Mouse (Mus musculus) bone marrow, adult 2 months (tissue): Measurements from ENCODE around the gene Llph. TPM values are rescaled to one million over a fixed set of nuclear protein-coding genes. Genes with fewer than 3 reads are reported as not detected.
"Not testable (repeated sequence)": the region's sequence is repeated elsewhere in the genome, so short reads cannot be mapped to it uniquely, and the experiment has no call there.

Experiments used
- H3K27ac ChIP-seq: fragments of 200-500 bp; 2 replicates; pipeline ENCODE4 v1.5.1; 2012; ENCODE audit warnings: low read depth, mild to moderate bottlenecking, control low read depth, inconsistent platforms, low read length; ENCODE audit not compliant: control insufficient read depth, poor library complexity, insufficient read depth
- H3K4me1 ChIP-seq: fragments of 200-500 bp; 2 replicates; pipeline ENCODE4 v1.6.1; 2011; ENCODE audit warnings: low read length; ENCODE audit not compliant: control insufficient read depth, insufficient read depth
- H3K4me3 ChIP-seq: fragments of 200-500 bp; replicated peaks from 2 replicates; pipeline ENCODE3; 2011; ENCODE audit warnings: mild to moderate bottlenecking, low read depth, low read length, control low read depth; ENCODE audit not compliant: control insufficient read depth
- CTCF ChIP-seq: fragments of 200-500 bp; IDR thresholded peaks from 2 replicates; pipeline ENCODE4 v1.5.1; 2011; ENCODE audit warnings: low read length, control low read depth; ENCODE audit not compliant: control insufficient read depth, insufficient read depth
- POLR2A ChIP-seq: fragments of 200-500 bp; IDR thresholded peaks from 2 replicates; pipeline ENCODE4 v1.6.1; 2011; ENCODE audit warnings: low read depth, mild to moderate bottlenecking, control low read depth, low read length, borderline replicate concordance; ENCODE audit not compliant: control insufficient read depth
- WGBS: fragments of 180-500 bp; shearing (Covaris S2); methylation state at CpG from one replicate; pipeline ENCODE4 v1.1.7; 2018; 5-methylcytosine and 5-hydroxymethylcytosine counted together
- polyA plus RNA-seq: library from polyadenylated mRNA; stranded (reverse); fragments of >200 nt; gene quantifications from 2 replicates; pipeline ENCODE4 v1.2.4, GENCODE M21; 2011; ENCODE audit warnings: low replicate concordance; ENCODE audit not compliant: missing spikeins, insufficient read depth, insufficient read length

The Llph gene
- polyA plus RNA-seq, 1 experiment, result 45.4 TPM

GRCm38 (mm10) chr10:120209539-120209925 lies 17.3 kb upstream of the Llph start:
- WGBS, result 3% methylated on average over 6 of the region's 6 CpGs
- Histone ChIP-seq H3K4me3 (peak overlapping the region; percentile 63), H3K27ac (no peak overlapping the region)

DNA sequence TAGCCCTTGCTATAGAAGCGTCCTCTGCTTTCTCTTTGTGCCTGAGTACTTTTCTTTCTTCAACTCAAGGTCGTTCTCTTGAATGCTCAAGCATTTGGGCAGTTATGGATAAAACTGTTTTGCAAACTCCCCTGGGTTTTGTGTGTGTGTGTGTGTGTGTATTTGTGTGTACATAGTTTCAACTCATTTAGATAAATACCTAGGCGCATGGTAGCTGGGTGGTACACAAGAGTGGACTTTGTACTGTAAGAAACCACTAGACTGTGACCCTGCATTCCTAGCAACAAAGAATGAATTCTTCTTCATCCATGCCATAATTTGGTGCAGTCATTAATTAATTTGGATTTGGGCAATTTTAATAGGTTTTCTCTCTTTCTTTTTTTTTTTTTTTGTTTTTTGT lies 16.8 kb upstream of the Llph start:
- TF ChIP-seq POLR2A (no peak), CTCF (no peak)
- Histone ChIP-seq H3K27ac (no peak overlapping the region), H3K4me1 (no peaks in the 10 kb centered on the region; the same call in 1 of the 2 replicates), H3K4me3 (peak overlapping the region; percentile 63)
- 43% methylated on average over 3 of the region's 3 CpGs for WGBS

More at GRCm38 (mm10) chr10:120209539-120209925, 17.3 kb upstream of the Llph start:
- no peaks in the 10 kb centered on the region; the same call in 1 of the 2 replicates for H3K4me1 ChIP-seq
- TF ChIP-seq CTCF, result no peak
- no peak for TF ChIP-seq POLR2A

GRCm38 (mm10) chr10:120217099-120217498 lies 9.8 kb upstream of the Llph start:
- not testable (repeated sequence) for H3K27ac ChIP-seq, H3K4me3 ChIP-seq, H3K4me1 ChIP-seq
- whole genome bisulfite sequencing, result 66% methylated on average over 1 of the region's 1 CpGs

DNA sequence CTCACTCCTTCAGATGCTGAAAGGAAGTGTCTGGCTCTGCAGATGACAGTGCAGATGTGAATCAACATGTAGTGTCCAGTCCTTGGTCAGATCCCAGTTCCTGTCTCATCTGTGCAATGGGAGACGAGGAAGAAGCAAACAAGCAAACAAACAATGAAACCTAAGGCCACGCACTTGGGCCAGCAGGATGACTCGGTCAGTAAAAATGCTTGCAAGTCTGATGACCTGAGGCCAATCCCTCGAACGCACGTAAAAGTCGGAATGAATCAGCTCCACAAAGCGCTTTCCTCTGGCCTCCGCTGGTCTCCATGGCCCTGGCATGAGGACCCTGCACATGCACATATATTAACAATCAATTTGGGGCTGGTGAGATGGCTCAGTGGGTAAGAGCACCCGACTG lies 7.9 kb upstream of the Llph start:
- Histone ChIP-seq H3K4me3 (no peak overlapping the region), H3K27ac (no peak overlapping the region), H3K4me1 (no peaks in the 10 kb centered on the region; the same call in 1 of the 2 replicates)
- 92% methylated on average over 10 of the region's 10 CpGs for WGBS
- TF ChIP-seq CTCF (no peak), POLR2A (no peak)

GRCm38 (mm10) chr10:120219578-120220359 lies 7.1 kb upstream of the Llph start:
- H3K4me1 ChIP-seq, result no peaks in the 10 kb centered on the region; the same call in 1 of the 2 replicates
- WGBS, result 22% methylated on average over 14 of the region's 14 CpGs
- TF ChIP-seq CTCF, result no peak
- no peak for TF ChIP-seq POLR2A
- H3K4me3 ChIP-seq, result no peak overlapping the region
- peak overlapping the region; percentile 4; the same call in 1 of the 2 replicates for H3K27ac ChIP-seq

GRCm38 (mm10) chr10:120220776-120221175 lies 6.1 kb upstream of the Llph start:
- Histone ChIP-seq H3K27ac (no peak overlapping the region), H3K4me1 (no peaks in the 10 kb centered on the region; the same call in 1 of the 2 replicates), H3K4me3 (no peak overlapping the region)
- TF ChIP-seq POLR2A (no peak), CTCF (no peak)
- WGBS, result 49% methylated on average over 7 of the region's 7 CpGs

GRCm38 (mm10) chr10:120231718-120232117 lies 4.8 kb downstream of the Llph start:
- WGBS, result 17% methylated on average over 5 of the region's 5 CpGs
- Histone ChIP-seq H3K27ac (no peak overlapping the region), H3K4me3 (no peak overlapping the region), H3K4me1 (peaks cover 2% of the 10 kb centered on the region; the same call in 1 of the 2 replicates)
- TF ChIP-seq CTCF, result peak; percentile 88
- no peak for TF ChIP-seq POLR2A

DNA sequence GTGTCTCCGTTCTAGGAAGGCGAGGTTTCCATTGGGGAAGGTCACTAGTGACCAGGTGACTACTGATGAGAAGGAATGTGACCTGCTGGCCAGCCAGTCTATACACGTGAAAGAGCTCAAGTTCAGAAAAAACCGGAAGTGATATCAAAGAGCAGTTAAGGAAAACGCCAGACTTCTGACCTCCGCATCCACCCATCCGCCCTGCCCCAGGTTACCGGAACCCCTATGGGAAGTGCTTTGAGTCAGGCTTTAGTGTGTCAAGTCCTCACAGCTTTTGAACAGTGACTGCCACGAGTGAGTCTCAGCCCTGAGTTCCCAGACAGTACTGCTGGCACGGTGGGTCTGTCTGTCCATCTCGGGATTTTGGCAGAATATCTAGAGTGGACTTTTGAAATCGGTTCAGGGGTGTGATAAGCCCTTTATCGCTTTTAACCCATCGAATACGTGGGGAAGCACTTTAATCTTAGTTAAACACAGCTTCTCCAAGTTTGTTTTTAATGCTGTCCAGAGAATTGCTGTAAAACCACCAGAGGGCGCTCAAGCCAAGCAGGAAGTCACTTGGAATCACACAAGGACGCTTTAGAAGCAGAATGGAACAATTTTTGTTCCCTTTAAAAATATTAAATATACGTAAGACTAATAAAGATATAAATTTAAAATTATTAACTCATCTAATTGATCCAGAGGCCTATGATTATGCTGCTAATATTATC lies 6.9 kb downstream of the Llph start:
- Histone ChIP-seq H3K4me1 (no peaks in the 10 kb centered on the region), H3K27ac (peak overlapping the region; percentile 25; the same call in 1 of the 2 replicates), H3K4me3 (peak overlapping the region; percentile 44)
- 33% methylated on average over 18 of the region's 18 CpGs for WGBS
- TF ChIP-seq CTCF (no peak), POLR2A (no peak)

DNA sequence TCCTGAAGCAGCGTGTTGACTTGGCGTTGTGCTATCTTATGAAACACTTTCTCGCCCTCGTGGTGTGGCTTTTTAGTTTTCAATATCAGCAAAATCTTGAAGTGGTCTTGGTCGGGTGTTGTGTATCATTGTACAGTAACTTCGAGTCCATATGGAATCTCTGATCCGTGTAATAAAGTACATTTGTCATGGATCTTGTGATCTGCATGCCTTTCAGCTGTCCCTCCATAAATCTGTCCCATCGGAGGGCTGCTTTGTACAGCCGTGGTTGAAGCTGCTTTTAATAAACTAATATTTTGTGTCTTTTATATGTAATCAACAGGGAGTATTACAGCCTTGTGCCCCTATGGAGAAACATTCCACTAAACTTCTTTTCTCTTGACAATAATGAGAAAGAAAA lies 10.0 kb downstream of the Llph start:
- no peak overlapping the region for H3K27ac ChIP-seq
- WGBS, result 70% methylated on average over 9 of the region's 9 CpGs
- TF ChIP-seq POLR2A (no peak), CTCF (no peak)
- peaks cover 2% of the 10 kb centered on the region for H3K4me1 ChIP-seq
- H3K4me3 ChIP-seq, result no peak overlapping the region
